Mouse (Mus musculus) ZHBTc4 (cell line): ENCODE results near the gene Grb14.

ENCODE experiments used
- DNase-seq: peaks from one replicate; pipeline ENCODE4 v3.0.0-alpha.2; 2011; ENCODE audit warnings: low read depth, low spot score

Grb14 gene

DNA sequence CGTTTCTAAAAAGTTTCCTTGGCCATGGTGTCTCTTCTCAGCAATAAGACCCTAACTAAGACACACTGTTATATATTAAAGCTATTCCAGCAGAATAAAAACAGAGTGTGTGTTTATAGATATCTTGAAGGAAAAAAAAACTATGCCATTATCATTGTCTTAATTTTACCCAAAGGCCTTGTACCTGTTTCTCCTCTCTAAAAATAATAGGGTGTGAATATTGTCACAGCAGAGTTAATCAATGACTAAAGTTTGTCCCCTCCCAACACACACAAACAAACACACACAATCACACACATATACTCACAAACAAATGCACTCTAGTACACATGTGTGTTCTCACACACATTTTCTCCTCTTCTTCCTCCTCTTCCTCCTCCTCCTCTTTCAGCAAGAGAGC is at the start of gene Grb14:
Gene Grb14, minus strand, starts transcription at position 101 of the 400 bp plus-strand sequence.
- DNase-seq, result no peak

GRCm38 (mm10) chr2:65072205-65072604 is 47.4 kb upstream of the Grb14 start:
- no peak for DNase-seq

GRCm38 (mm10) chr2:65053764-65054163 is 29.0 kb upstream of the Grb14 start:
- no peak for DNase-seq

GRCm38 (mm10) chr2:65052191-65053012 is 27.6 kb upstream of the Grb14 start:
- no peak for DNase-seq

GRCm38 (mm10) chr2:65050776-65051175 is 26.0 kb upstream of the Grb14 start:
- no peak for DNase-seq

DNA sequence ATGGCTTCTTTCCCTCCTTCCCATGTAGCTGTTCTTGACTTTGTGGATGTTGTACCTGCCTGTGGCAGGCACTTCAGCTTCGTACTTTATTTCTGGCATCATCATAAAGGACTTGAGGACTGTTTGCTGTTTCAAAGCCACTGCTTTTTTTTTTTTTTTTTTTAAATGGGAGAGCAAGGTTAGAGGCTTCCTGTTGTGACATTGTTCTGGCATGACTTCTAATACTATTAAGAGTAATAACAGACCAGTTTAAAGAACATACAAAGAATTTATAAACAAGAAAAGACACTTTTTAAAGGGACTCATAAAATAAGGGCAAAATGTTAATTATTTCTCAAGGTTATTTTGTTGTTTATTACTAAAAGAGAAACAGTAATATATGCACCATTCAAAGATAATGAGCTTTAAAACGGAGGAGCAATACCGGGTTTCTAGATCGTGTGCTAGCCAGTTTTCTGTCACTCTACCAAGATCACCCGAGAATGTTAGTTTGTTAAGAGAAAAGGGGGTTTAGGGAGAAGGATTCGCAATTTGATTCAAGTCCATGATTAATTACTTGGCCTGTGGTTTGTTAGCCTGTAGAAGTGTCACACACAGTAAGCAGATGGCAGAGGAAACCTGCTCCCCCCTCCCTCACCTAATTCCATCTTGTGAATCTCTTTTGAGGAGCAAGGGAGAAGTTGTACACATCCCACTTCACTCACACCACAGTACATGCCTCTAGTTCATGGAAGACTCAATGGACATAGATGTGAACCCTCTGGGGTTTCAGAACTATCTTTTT is 23.6 kb upstream of the Grb14 start:
- no peak for DNase-seq

GRCm38 (mm10) chr2:65038164-65038563 is 13.4 kb upstream of the Grb14 start:
- peak; percentile 42 for DNase-seq

GRCm38 (mm10) chr2:65037546-65037945 is 12.8 kb upstream of the Grb14 start:
- DNase-seq, result peak; percentile 61

DNA sequence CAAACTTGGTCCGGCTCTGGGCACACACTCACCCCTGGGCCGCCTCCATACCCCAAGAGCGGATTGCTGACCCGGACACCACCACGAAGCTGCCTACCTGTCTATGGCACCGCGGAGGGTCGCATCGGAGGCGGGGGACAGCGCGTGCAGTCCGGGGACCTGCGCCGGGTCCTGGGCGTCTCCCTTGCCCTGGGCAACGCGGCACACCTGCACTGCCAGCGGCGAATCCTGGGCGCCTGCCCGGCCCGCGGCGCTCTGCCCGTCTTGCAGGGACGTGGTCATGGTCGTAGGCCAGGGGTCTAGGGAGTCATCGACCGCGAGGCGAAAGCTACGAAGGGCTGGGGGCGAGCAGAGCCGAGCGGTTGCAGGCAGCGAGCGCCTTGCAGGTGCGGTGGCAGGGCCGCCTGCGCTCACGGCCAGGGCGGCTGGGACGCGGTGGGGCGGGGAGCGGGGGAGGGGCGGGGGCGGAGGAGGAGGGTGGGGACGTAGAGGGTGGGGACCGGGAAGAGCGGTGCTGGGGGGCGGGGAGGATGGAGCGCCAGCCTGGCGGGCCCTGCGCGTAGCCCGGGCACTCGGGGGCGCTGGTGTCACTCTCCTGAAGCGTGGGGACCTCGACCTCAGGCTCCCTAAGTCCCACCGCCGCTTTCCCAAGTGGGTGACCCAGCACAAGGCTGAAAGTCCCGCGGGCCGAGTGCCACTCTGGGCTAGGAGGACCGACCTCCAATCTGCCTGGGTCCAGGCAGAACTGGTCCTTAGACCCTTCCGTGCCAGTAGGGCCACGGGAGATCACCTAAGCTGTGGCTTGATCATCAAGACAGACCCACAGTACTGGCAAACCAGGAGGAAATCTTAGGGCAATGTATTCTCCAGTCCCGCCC is 2.2 kb downstream of the Grb14 start:
- DNase-seq, result peak; percentile 67

DNA sequence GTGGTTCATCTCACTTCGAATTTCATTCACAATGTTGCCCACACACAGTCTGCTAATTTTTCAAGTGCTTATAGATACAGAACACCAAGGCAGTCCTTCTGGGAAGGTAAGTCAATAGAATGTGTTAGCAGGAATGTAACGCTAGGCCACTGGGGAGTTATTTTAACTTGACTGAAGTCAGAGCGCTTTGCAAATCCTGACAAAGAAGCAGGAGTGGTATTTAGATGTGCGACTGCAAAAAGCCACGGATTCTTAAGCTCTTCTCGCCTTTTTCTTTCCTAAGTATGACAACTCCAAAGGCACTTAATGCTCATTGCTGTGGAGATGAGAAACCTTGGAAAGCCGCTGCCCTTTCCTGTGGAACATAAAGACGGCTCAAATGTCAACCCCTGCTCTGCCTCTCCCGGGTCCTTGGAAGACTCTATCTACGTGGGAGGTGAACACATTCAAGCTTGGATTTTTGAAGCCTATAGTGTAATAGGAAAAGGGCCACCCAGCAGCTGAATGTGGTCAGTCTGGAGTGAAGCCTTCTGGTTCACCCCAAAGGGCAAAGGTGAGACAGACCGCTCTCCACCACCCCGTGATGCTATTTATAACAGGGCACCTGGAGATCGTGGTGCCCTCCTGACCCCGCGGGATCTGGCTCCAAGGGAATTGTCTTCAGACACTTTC is 3.0 kb downstream of the Grb14 start:
- no peak for DNase-seq

GRCm38 (mm10) chr2:65017375-65017774 is 7.4 kb downstream of the Grb14 start:
- DNase-seq, result no peak

DNA sequence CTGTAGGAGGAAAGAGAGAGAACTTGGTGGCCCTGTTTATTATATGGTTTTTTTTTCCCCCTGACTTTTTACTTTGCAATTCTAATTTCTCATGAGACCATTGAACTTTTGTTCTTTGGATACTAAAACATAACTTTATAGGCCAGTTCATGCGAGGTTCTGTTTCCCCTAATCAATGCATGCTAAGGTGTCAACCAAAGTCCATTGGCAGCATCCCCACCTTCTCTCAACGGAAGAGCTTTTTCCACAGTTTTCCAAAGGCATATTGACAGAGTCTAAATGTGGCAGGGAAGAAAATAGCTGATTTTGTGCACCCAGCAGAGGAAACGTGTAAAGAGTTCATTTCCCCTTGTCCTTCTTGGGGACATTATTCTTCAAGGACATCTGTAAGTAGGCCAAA is 10.2 kb downstream of the Grb14 start:
- DNase-seq, result no peak

- no peak for DNase-seq
These were observed 14.7 kb downstream of the Grb14 start for GRCm38 (mm10) chr2:65010105-65010504.

GRCm38 (mm10) chr2:65007396-65007795 is 17.4 kb downstream of the Grb14 start:
- no peak for DNase-seq

DNA sequence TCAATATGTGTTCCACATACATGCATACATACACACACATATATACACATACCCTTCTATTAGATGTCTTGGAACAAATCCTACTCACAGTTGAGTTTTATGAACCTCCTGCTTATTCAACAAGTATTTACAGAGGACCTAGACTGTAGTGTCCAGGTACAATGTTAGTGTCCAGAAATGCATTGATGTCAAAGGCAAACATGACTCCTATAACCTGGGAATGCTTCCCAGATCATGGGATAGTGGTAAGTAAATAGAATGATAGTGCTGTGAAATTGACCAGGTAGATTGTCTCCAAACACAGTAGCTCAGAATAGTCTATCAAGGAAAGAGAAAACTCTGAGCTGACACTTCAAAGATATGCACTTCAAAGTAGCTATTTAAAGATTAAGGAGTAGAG is 19.7 kb downstream of the Grb14 start:
- no peak for DNase-seq

DNA sequence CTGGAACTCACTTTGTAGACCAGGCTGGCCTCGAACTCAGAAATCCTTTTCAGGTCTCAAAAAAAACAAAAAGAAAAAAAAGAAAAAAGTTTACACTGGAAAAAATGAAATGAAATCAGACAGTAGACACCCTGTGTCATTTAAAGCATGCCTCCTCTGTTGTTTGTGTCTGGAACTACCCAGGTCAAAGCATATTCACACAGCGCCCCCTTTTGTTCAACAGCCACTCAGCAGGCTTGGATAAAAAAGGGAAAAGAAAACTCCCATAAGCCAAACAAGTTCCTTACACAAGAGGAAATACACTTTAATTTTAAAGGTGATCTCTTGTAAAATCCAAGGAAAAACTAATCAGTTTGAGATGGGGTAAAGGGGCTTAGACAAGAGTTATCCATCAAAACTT is 21.4 kb downstream of the Grb14 start:
- peak; percentile 31 for DNase-seq

DNA sequence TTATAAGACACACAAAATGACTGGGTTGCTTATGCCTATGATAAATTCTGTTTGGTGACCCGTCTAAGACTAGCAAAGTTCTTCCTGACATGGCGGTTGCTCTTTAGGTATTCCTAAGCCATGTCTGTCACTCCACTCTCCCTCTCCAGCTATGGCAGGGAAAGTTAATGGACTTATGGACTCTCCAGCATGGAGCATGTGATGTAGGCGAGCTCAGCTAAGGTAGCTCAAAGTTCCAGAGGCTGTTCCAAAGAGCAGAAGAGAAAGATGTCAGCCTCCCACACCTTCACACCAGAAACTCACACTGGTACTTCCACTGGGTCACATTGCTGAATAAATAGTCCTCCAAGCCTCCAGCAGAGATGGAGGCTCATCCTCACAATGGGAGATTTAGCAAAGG is 22.2 kb downstream of the Grb14 start:
- no peak for DNase-seq

- no peak for DNase-seq
These were observed 29.7 kb downstream of the Grb14 start for GRCm38 (mm10) chr2:64995048-64995447.

DNA sequence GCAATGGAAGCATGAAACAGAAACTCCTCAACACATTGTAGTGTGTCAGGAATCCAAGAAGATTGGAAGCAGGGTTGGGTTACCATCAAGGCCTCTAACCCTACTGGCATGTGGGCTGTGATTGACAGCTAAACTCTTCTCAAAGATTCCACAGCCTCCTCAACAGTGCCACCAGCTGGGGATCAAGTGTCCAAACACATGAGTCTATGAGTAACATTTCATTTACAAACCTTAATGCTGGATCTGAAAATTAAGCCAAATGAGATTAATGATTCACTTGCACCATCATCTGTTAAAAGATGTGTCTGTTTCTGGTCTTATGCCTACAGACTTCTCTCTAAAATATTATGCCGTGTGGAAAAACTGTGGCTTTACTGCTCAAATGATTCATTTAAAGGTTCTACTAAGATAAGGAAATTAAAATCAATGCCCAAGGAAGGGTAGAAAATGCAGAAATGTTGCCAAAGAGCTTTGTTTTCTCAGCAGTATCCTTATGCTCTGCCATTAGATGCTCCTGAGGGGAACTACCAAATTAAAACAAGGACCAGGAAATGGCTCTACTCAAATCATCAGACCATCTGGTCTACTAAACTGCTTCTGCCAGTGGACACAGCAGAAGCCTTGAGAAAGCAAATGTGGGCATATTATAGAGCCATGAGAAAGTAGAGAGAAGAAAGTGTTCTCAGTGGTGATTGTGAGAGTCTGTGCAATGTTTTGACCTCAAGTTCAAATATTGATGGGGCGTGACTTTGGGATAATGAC is 35.2 kb downstream of the Grb14 start:
- no peak for DNase-seq

GRCm38 (mm10) chr2:64987782-64988181 is 37.0 kb downstream of the Grb14 start:
- no peak for DNase-seq

DNA sequence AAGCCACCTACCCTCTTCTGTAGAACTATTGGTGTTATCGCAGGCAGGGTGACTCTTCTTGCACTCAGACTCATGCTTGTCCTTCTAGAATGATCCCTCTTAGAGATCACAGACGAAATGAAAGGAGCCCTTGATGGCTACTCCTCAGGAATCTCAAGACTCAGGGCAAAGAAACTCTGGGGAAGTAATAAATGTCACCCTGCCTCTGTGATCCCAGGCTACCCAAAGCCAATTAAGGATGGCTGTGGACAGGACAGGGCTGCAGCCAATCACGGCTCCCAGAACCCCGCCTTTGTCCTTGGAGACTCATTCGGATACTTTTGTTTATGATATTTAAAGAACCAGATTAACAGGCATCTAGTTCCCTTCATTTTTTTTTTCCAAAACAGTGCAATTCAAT is 49.2 kb downstream of the Grb14 start:
- DNase-seq, result no peak
